Mouse (Mus musculus) lung, embryonic 14.5 days (tissue): ENCODE data around the gene Stard13. TPM values are rescaled to one million over a fixed set of nuclear protein-coding genes. Genes with fewer than 3 reads are reported as not detected.

Experiments used
- ATAC-seq: fragments of 200-750 bp; cut with Nextera tagmentation; 2 replicates; pipeline ENCODE4 v1.8.0; 2017; ENCODE audit warnings: mild to moderate bottlenecking, moderate TSS enrichment, moderate library complexity; ENCODE audit not compliant: insufficient read depth
- DNase-seq: peaks from one replicate; pipeline ENCODE4 v3.0.0-alpha.2; 2015
- H3K27ac ChIP-seq: fragments of 300-500 bp; sonication (generic); 2 replicates; pipeline ENCODE4 v1.5.1; 2014; ENCODE audit warnings: low read depth, mild to moderate bottlenecking, moderate library complexity
- H3K27me3 ChIP-seq: fragments of 300-500 bp; sonication (generic); 2 replicates; pipeline ENCODE4 v1.6.1; 2014; ENCODE audit warnings: low read length, control low read depth; ENCODE audit not compliant: insufficient read depth
- H3K36me3 ChIP-seq: fragments of 300-500 bp; sonication (generic); 2 replicates; pipeline ENCODE4 v1.6.1; 2014; ENCODE audit warnings: control low read depth; ENCODE audit not compliant: insufficient read depth
- H3K4me1 ChIP-seq: fragments of 300-500 bp; sonication (generic); 2 replicates; pipeline ENCODE4 v1.6.1; 2014; ENCODE audit warnings: antibody characterized with exemption, control low read depth; ENCODE audit not compliant: insufficient read depth
- H3K4me2 ChIP-seq: fragments of 300-500 bp; sonication (generic); 2 replicates; pipeline ENCODE4 v1.6.1; 2014; ENCODE audit warnings: mild to moderate bottlenecking
- H3K4me3 ChIP-seq: fragments of 300-500 bp; sonication (generic); 2 replicates; pipeline ENCODE4 v1.5.1; 2014; ENCODE audit warnings: low read depth, low read length
- H3K9ac ChIP-seq: fragments of 300-500 bp; sonication (generic); 2 replicates; pipeline ENCODE4 v1.6.1; 2014
- H3K9me3 ChIP-seq: fragments of 300-500 bp; sonication (generic); 2 replicates; pipeline ENCODE4 v1.6.1; 2016; ENCODE audit warnings: low read depth, low read length, control low read depth
- CTCF ChIP-seq: IDR thresholded peaks from 2 replicates; pipeline ENCODE4 v1.5.1; 2016; ENCODE audit warnings: antibody characterized with exemption, low read depth
- WGBS: fragments of 180-500 bp; shearing (Covaris S2); extraction: QIAGEN DNeasy Blood & Tissue Kit; methylation state at CpG from one replicate; pipeline ENCODE4 v1.1.7; 2014; 5-methylcytosine and 5-hydroxymethylcytosine counted together
- polyA plus RNA-seq: library from polyadenylated mRNA; unstranded; fragments of >200 nt; fragmentation: Nextera tagmentation; extraction: Ambion mirVana; gene quantifications from 2 replicates; pipeline ENCODE4 v1.2.1, GENCODE M21; 2014

Stard13 gene
- polyA plus RNA-seq, 1 experiment from 2014 or later: 14.5 TPM

DNA sequence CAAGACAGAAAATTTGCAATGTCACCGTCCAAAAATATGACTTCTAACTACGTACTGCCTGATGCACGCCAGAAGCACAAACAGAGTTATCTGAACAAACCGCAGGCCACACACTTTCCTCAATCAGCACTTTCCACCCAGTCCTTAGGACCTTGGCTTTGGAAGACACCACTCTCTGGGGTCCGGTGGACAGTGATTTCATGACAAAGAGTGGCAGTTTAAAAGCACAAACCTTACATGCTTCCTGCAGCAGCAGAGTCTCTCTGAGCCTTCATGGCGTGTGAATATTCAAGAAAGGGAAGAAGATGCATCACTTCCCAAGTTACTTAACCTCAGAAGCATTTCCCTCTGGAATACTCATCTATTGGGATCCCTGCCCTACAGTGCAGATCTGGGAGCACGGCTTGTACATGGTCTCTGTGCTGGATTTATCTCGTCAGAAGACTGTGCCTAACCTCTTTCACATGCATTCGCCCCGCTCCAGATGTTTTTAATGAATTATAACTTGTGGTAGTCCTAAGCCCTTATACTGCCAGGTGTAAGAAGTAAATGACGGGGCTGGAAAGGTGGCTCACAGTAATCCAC lies 49.9 kb downstream of the Stard13 start:
- Histone ChIP-seq H3K27me3 (no peaks in the 10 kb centered on the region), H3K9me3 (no peaks in the 10 kb centered on the region), H3K4me1 (no peaks in the 10 kb centered on the region), H3K27ac (no peak overlapping the region), H3K36me3 (no peaks in the 10 kb centered on the region), H3K4me3 (no peak overlapping the region), H3K4me2 (no peak overlapping the region), H3K9ac (no peak overlapping the region)
- WGBS: 77% methylated on average over 11 of the region's 11 CpGs
- no peak for ATAC-seq
- no peak for TF ChIP-seq CTCF
- DNase-seq: no peak

DNA sequence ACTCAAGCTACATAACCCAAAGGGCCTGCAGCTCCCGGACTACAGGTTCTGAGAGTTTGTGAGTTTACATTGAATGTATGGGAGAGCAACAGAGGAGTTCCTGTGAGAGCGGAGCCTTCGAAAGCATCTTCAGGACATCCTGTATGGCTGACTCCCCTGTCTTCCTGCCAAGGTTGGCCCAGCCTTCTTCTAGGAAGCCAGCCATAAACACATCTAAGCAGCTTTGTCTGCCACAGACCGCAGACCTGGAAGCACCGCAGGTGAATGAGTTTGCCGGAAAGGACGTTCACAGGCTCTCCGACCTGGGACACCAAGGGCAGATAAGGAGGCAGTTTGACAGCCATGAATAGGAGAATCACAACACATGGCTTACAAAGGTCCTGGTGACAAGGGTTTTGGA lies 52.3 kb downstream of the Stard13 start:
- H3K4me2 ChIP-seq: no peak overlapping the region
- H3K27ac ChIP-seq: no peak overlapping the region
- no peak overlapping the region for H3K4me3 ChIP-seq
- no peaks in the 10 kb centered on the region for H3K4me1 ChIP-seq
- ATAC-seq: no peak
- H3K9ac ChIP-seq: no peak overlapping the region
- no peaks in the 10 kb centered on the region for H3K27me3 ChIP-seq
- H3K36me3 ChIP-seq: no peaks in the 10 kb centered on the region
- no peaks in the 10 kb centered on the region for H3K9me3 ChIP-seq
- DNase-seq: no peak
- WGBS: 89% methylated on average over 8 of the region's 8 CpGs
- no peak for TF ChIP-seq CTCF

DNA sequence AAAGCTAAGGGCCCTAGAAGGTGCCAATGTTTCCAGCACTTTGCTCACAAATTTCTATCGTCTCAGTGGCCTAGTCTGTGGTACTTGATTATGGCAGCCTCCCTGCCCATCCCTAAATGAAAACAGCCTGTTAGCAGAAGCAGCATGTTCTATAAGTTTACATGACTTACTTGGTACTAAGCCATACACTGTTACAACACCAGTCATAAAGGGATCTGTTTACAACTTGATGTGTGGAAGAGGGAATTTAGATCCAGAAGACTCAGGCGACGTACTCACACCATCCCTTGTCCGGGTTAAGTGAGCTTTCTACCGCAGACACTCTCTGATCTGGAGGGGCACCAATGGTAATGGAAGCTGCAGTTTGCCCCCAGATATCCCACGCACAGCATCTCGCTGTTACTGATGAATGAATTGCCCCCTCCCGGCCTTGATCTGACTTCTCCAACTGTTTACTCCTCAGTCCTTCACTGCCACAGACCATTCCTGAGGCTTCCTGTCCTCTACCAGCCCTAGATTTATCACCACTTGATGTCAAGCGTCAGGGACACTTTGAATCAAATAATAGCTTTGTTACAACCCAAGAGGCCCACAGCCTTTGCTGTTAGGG lies 53.4 kb downstream of the Stard13 start:
- Histone ChIP-seq H3K4me3 (no peak overlapping the region), H3K4me1 (peaks cover 4% of the 10 kb centered on the region), H3K36me3 (no peaks in the 10 kb centered on the region), H3K27ac (no peak overlapping the region), H3K4me2 (no peak overlapping the region), H3K9me3 (no peaks in the 10 kb centered on the region), H3K9ac (no peak overlapping the region), H3K27me3 (no peaks in the 10 kb centered on the region)
- TF ChIP-seq CTCF: no peak
- WGBS: 57% methylated on average over 9 of the region's 9 CpGs
- DNase-seq (no peak), ATAC-seq (no peak)

DNA sequence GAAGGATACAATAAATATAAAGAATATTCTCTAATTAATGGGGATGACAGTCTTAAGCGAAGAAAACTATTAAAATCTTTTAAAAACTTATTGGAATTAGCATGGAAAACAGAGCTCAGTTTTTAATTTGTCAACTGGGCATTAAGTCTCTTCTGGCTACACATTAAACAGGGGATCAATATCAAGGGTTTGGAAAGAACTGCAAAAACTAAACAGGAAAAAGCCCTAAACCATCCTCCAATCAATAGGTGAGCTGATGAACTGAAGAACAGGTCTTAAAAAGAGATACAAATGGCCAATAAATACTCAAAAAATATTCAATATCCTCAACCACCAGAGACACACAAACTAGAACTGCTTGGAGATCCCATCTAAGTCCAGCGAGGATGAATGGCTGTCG lies 56.5 kb downstream of the Stard13 start:
- DNase-seq (no peak), ATAC-seq (no peak)
- Histone ChIP-seq H3K4me1 (peaks cover 16% of the 10 kb centered on the region), H3K9me3 (no peaks in the 10 kb centered on the region), H3K9ac (no peak overlapping the region), H3K4me2 (no peak overlapping the region), H3K27ac (no peak overlapping the region), H3K36me3 (no peaks in the 10 kb centered on the region), H3K27me3 (no peaks in the 10 kb centered on the region), H3K4me3 (no peak overlapping the region)
- WGBS: 88% methylated on average over 3 of the region's 3 CpGs
- no peak for TF ChIP-seq CTCF

DNA sequence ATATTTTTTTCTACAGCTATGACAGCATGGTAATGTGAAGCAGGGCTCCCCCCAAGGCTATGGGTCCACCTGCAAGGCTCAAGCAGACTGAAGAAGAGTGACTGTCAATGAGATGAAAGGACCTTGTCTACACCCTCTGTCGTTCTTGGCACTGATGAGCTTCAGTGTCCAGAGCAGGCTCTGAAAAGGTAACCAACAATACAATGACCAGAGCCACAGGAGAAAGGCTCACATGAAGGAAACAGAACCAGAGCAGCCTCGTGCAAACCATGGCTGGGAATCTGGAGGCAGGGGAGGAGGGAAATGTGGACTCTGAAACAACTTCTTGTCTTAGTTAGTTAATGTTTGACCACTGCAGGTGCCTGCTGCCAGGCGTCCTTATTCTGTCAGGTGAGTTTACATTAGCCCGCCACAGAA lies 57.7 kb downstream of the Stard13 start:
- no peak overlapping the region for H3K4me3 ChIP-seq
- no peak overlapping the region for H3K4me2 ChIP-seq
- ATAC-seq (peak; percentile 48), DNase-seq (peak; percentile 69)
- no peak for TF ChIP-seq CTCF
- no peaks in the 10 kb centered on the region for H3K27me3 ChIP-seq
- WGBS: 52% methylated on average over 4 of the region's 4 CpGs
- H3K27ac ChIP-seq: peak overlapping the region; percentile 71
- no peaks in the 10 kb centered on the region for H3K9me3 ChIP-seq
- peaks cover 16% of the 10 kb centered on the region for H3K4me1 ChIP-seq
- H3K9ac ChIP-seq: no peak overlapping the region
- H3K36me3 ChIP-seq: no peaks in the 10 kb centered on the region

DNA sequence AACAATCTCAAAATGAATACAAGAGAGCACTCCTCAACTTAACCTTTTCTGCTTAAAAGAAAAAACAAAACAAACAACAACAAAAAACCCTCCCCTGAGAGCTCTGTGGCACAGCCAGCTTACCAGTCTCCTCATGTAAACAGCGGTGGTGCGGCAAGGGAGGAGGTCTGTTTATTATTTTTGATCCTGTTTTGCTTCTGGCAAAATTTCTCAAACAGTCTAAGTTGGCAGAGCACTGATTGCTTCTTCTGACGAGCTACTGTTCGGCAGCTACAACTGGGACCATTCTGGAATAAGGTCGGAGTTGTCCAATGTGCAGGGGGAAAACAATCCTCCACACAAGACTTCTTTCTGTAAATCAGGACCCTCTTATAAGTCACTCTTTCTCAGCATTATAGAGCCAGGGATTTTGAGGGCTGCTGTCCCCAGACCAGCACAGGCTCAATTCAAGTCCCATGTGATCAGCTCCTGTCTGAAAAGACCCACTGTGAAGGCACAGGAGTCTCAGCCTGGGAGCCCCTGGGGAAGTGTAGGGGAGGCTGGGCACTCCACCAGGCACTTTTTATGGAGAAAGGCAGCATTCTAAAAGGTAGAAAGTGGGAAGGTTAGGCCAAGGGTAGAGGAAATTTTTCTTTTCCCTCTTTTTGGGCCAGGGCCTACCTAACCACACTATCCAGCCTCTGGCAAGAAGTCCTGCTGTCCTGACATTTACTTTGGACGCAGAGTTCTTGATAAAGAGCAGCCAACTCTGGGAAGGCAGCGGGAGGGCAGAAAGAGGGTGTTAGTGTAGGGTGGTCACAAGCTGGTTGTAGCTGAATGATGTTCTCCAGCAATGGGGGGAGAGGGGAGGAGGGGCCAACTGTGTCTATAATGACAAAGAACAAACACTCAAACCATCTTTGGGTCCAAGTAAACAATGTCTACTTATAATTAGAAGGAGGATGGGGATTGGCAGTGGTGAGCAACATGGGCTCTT lies 58.9 kb downstream of the Stard13 start:
- peaks cover 16% of the 10 kb centered on the region for H3K4me1 ChIP-seq
- no peak overlapping the region for H3K4me3 ChIP-seq
- H3K27me3 ChIP-seq: no peaks in the 10 kb centered on the region
- ATAC-seq: peak; percentile 9; the same call in 1 of the 2 replicates
- WGBS: 55% methylated on average over 7 of the region's 7 CpGs
- DNase-seq: peak; percentile 8
- TF ChIP-seq CTCF: no peak
- H3K4me2 ChIP-seq: no peak overlapping the region
- H3K9me3 ChIP-seq: no peaks in the 10 kb centered on the region
- H3K36me3 ChIP-seq: no peaks in the 10 kb centered on the region
- H3K9ac ChIP-seq: no peak overlapping the region
- H3K27ac ChIP-seq: peak overlapping the region; percentile 71

DNA sequence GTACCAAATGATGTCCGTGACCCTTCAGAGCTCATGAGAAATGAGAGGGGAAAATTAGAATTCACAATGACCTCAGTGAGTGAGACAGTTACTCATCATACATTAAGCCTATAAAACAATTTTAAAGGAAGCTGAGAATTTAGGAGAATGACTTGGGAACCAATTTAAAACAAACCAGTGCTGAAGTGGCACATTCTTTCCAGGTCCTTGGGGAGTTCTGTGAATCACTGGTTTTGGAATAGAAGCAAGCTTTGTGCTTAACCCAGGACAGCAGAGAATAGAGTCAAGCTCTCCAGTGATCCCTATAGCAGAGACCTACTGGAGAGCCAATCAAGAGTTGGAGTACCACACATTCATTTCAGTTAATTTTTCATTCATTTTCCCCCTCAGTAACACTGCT lies 59.9 kb downstream of the Stard13 start:
- Histone ChIP-seq H3K4me2 (no peak overlapping the region), H3K27ac (no peak overlapping the region), H3K4me1 (peaks cover 16% of the 10 kb centered on the region), H3K27me3 (no peaks in the 10 kb centered on the region), H3K36me3 (no peaks in the 10 kb centered on the region), H3K4me3 (no peak overlapping the region), H3K9me3 (no peaks in the 10 kb centered on the region), H3K9ac (no peak overlapping the region)
- TF ChIP-seq CTCF: no peak
- ATAC-seq (no peak), DNase-seq (no peak)
- 63% methylated on average over 1 of the region's 1 CpGs for WGBS
